Mouse (Mus musculus) macrophage (primary cell): ENCODE results near the gene BC051665. TPM values are rescaled to one million over a fixed set of nuclear protein-coding genes. Genes with fewer than 3 reads are reported as not detected.

Source experiments
- H3K27ac ChIP-seq: fragments of 350-480 bp; formaldehyde crosslinking; 2 replicates; pipeline ENCODE4 v1.9.0; 2021
- H3K36me3 ChIP-seq: fragments of 350-480 bp; formaldehyde crosslinking; 2 replicates; pipeline ENCODE4 v1.9.0; 2021; ENCODE audit errors: inconsistent target
- H3K4me3 ChIP-seq: fragments of 350-480 bp; formaldehyde crosslinking; 2 replicates; pipeline ENCODE4 v1.9.0; 2021; ENCODE audit errors: inconsistent target
- H3K79me2 ChIP-seq: fragments of 350-480 bp; formaldehyde crosslinking; 2 replicates; pipeline ENCODE4 v1.9.0; 2021; ENCODE audit errors: inconsistent target
- WGBS: methylation state at CpG from one replicate; pipeline ENCODE4 v1.1.7; 2026; ENCODE audit warnings: inconsistent platforms; ENCODE audit not compliant: missing documents; 5-methylcytosine and 5-hydroxymethylcytosine counted together
- polyA plus RNA-seq: library from polyadenylated mRNA; stranded (reverse); fragments of 250-400 nt; gene quantifications from 3 replicates; pipeline ENCODE4 v1.2.4, GENCODE M21; 2018; ENCODE audit warnings: inconsistent platforms

BC051665 gene
- polyA plus RNA-seq, 1 experiment from 2014 or later, result not detected

DNA sequence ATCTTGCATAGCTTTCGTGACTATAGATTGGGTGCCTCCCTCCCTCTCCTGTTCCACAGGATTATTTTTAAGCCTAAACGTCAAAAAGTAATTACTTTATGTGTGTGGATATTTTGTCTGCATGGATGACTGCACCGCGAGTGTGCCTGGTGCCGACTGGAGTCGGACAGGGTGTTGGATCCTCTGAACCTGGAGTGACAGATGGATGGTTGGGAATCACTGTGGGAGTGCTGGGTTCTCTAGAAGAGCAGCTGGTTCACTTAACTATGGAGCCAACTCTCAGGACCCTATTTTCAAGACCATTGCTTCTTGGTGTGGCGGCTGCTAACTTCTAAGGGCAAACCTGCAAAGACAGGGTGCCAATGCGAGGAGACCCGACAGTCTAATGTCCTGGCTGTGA lies 50.9 kb downstream of the BC051665 start:
- 95% methylated on average over 9 of the region's 9 CpGs for WGBS
- Histone ChIP-seq H3K36me3 (peaks cover 13% of the 10 kb centered on the region; the same call in 1 of the 2 replicates), H3K4me3 (no peak overlapping the region), H3K27ac (no peak overlapping the region), H3K79me2 (no peaks in the 10 kb centered on the region)

Other genes starting within 250 kb of the BC051665 start
- 7.9 to 20.0 TPM (median 10.2 TPM) in 3 replicates for gene Dapk1, start 184.4 kb downstream of the BC051665 start, polyA plus RNA-seq
- not detected in 3 replicates for gene Ctsll3, start 16.5 kb upstream of the BC051665 start, polyA plus RNA-seq
- gene 4930486L24Rik, start 78.1 kb upstream of the BC051665 start, polyA plus RNA-seq, result 2.9 to 4.5 TPM in 2 of 3 replicates, not detected in the other
- gene Gm49392, start 110.5 kb upstream of the BC051665 start, polyA plus RNA-seq, result 3.2 to 7.5 TPM in 2 of 3 replicates, not detected in the other
- gene Ctla2b, start 111.1 kb upstream of the BC051665 start, polyA plus RNA-seq, result 54.9 to 450 TPM (median 95.7 TPM) in 3 replicates
- gene Tpbpb, start 118.5 kb upstream of the BC051665 start, polyA plus RNA-seq, result not detected in 3 replicates
- 1.2 TPM in 2 of 3 replicates, not detected in the other for gene Gm49393, start 149.2 kb upstream of the BC051665 start, polyA plus RNA-seq
- gene Gm49391, start 150.2 kb upstream of the BC051665 start, polyA plus RNA-seq, result 0.50 to 17.9 TPM (median 4.7 TPM) in 3 replicates
- gene Ctla2a, start 150.3 kb upstream of the BC051665 start, polyA plus RNA-seq, result 2.7 to 61.3 TPM (median 3.2 TPM) in 3 replicates
- not detected in 3 replicates for gene Tpbpa, start 155.6 kb upstream of the BC051665 start, polyA plus RNA-seq
- not detected in 3 replicates for gene Ctsj, start 219.6 kb upstream of the BC051665 start, polyA plus RNA-seq